Mouse (Mus musculus) liver, embryonic 12.5 days (tissue): ENCODE data around the gene Adm. TPM values are rescaled to one million over a fixed set of nuclear protein-coding genes. Genes with fewer than 3 reads are reported as not detected.

Source experiments
- polyA plus RNA-seq: library from polyadenylated mRNA; unstranded; fragments of >200 nt; fragmentation: Nextera tagmentation; extraction: Ambion mirVana; gene quantifications from 2 replicates; pipeline ENCODE4 v1.2.1, GENCODE M21; 2016

Gene Adm
- polyA plus RNA-seq, 1 experiment from 2014 or later = 8.9 TPM

Other genes with a start within 250 kb of the Adm start
- 7.2 and 9.2 TPM in 2 replicates for gene Sbf2, start 12.7 kb upstream of the Adm start, polyA plus RNA-seq
- gene Ampd3, start 140.5 kb downstream of the Adm start, polyA plus RNA-seq = 33.7 and 34.2 TPM in 2 replicates
- gene Rnf141, start 216.8 kb downstream of the Adm start, polyA plus RNA-seq = 29.1 and 31.7 TPM in 2 replicates
- 26.7 and 28.6 TPM in 2 replicates for gene Lyve1, start 235.6 kb downstream of the Adm start, polyA plus RNA-seq